Mouse (Mus musculus) T-helper 2 cell (primary cell): ENCODE measurements around the gene Hcfc1.

ENCODE experiments used
- in situ Hi-C: fragments of 300-600 bp; cut with MboI, MseI; formaldehyde crosslinking; loops from one replicate; pipeline ENCODE4 v1.15.1; 2025; ENCODE audit warnings: high pct_unique_total_duplicates

Hcfc1 gene

GRCm38 (mm10) chrX:73942294-73942693 lies 23.9 kb downstream of the Hcfc1 start:
- in situ Hi-C loops: no loop called here

DNA sequence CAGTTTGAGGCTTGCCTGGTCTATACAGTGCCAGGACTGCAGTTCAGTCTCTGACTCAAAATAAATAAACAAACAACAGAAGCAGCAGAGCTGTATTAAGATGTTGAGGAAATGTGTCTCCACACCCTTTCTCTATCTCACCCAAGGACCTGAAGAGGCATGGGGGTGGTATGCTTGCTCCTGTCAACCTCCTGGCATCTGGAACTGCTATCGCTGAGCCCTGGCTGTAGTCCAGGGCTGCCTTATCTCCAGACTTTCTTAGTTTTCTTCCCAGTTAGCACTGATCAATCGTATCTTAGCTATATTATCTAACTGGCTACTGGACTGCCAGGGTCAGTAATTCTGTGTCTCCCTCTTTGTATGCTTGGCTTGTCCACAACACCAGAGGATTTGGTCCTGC lies 24.3 kb downstream of the Hcfc1 start:
- in situ Hi-C loops: no loop called here

DNA sequence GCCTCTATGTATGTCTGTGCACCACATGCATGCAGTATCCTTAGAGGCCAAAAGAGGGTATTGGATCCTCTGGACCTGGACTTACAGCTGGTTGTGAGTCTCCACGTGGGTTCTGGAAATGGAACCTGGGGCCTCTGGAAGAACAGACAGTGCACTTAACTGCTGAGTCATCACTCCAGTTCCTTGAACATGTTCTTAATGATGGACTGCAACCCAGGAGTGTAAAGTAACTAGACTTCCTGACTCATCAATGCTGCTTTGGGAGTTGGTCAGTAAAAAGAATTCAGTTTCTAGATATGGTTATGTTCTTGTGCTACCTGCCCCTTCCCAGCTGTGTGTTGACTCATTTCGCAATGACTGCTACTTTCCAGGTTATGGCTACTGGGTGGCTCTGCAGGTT lies 34.3 kb downstream of the Hcfc1 start:
- in situ Hi-C loops: no loop called here

DNA sequence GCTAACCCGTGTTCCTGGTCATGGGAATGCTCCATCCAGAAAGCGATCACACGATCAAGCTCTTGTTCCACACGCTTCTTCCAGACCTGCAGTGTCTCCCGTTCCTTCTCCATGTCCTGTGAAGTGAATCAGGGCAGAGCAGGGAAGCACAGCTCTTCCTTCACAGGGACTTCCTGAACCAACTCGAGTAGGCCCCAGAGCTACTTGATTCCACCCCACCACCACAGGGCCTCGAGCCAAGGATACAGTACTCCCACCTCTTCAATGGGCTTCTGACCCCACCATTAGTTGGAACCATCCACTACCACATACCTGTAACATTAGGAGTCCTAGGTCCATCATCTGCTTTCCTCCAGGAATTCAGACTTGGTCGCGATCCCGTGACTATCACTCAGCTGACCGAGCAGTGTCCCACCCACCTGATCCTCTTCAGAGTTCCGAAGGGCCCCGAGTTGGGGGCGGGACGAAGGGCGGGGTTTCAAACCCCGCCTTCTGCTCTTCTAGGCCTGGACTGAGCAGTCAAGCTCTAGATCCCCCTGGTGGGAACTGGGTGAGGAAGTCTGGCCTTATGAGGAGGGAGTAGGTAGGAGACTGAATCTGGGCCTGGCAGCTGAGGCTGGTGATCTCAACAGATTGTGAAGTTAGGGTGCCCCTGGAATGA lies 35.6 kb downstream of the Hcfc1 start, which contains the start of gene Renbp:
Gene Renbp, minus strand, starts transcription at position 449 of the 661 bp plus-strand sequence.
- in situ Hi-C loops: no loop called here

DNA sequence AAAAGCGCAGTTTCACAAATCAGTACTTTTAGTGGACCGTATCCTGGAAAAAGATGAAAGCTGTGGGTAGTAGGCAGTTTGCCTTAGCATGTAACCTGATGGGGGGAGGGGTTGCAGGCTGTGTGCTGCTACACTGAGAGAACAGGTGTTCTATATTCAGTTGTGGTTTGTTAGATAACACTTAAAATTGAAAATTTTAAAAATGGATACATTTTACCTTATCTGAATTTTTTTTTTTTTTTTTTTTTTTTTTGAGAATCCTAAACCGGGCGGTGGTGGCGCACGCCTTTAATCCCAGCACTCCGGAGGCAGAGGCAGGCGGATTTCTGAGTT lies 43.6 kb downstream of the Hcfc1 start:
- in situ Hi-C loops: no loop called here

DNA sequence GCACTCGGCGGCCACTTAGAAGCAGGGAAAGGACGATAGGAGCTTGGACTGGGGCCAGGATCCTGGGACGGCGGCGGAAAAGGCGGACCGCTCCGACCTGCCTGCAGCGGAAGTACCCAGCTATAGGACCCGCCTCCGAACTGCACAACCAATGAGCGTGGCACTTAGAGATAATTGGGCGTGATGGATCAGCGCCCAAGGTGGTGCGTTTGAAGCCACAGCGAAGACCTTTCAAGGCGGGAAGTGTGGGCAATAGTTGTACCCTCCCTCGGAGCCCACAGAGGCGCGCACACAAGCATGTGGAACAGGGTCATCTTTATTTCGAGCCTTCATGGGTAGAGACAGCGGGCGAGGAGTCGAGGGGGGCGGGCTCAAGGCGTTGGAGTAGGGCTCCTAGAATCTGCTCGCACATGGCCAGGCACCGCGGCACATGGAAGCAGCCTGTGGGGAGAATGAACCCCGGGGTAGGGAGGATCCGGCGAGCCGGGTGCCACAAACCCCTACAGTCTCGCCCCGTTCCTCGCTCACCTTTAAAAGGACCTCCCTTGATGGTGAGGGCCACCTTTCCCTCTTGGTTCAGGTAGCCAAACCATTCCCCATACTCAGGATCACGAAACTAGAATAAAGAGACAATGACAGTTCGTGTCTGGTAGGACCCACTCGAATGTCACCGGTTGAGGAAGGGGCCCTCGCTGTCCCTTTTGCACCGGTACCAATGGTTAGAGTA lies 44.2 kb downstream of the Hcfc1 start, which contains the start of the genes Arhgap4 and Naa10:
Gene Arhgap4, minus strand, starts transcription at position 48 of the 727 bp plus-strand sequence.
Gene Naa10, minus strand, starts transcription at position 122 of the 727 bp plus-strand sequence.
- in situ Hi-C loops: no loop called here

GRCm38 (mm10) chrX:73921285-73921822 lies 44.8 kb downstream of the Hcfc1 start:
- in situ Hi-C loops: no loop called here

- in situ Hi-C loops: no loop called here
These were observed 47.5 kb downstream of the Hcfc1 start for GRCm38 (mm10) chrX:73918631-73919030.

DNA sequence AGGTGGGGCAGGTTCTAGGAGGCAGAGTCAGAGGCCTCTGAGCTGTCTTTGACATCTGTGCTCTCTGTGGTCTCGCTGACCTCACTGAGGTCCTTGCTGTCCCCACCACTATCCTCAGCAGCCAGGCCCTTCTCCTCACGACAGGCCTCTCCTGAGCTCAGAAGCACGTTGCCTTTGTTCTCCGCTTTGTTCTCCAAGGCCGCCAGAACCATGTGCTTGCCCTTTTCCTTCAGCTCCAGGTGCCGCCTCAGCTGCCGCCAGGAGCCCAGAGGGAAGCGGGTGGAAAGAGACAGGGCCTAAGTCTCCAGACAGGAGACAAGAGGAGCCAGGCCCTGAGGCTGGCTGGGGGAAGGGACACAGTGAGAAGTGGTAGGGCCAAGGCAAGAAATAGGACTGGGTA lies 49.2 kb downstream of the Hcfc1 start:
- in situ Hi-C loops: no loop called here

DNA sequence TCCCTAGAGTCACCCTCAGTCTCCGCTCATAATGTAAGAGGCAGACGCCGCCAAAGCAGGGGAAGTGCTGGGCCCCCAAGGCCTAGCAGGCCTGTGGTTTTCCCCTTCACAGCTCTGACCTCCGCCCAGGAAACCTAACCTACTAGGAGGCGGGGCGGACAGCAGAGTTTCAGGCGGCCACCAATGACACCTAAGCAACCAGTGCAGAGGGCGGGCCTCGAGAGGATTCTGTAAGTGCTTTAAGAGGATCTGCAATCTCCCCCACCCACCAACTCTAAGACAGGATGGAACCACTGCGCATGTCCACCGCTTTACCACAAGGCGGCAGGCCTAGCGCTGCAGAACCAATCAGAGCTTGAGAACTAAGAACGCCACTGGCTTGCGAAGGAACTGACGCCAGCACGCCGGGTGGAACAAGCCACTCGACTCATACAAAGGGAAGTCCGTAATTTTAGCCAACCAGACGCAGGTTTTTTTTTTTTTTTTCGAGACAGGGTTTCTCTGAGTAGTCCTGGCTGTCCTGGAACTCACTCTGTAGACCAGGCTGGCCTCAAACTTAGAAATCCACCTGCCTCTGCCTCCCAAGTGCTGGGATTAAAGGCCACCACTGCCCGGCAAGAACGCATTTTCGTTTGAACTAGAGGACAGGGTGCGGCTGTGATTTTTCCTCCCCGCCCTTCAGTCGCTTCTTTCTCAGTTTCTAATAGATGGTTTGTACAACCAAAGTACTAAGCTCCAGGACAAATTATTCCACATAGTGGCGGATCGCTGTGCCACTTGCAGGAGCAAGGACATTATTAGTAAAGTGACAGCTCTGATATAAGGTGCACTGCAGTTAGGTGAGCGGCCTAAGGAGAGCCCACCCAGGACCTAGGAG lies 51.1 kb downstream of the Hcfc1 start:
- in situ Hi-C loops: no loop called here

DNA sequence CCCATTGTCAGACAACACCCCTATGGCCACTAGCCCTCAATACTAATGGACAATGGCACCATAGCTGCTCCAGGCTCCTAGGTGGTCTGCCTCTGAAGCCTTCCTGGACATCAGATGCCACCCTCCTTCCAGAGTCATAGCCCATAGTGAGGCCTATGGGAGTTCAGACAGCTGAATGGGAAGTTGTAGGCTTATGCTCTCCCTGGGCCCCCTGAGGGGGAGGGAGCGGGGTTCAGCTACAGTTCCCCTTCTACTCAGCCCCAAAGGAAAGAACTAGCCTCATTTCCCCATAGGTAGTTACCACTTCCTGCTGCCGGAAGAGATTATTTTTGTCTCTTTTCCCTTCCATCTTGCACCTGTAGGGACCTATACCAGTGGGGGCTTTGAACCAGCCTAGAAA lies 54.6 kb downstream of the Hcfc1 start:
- in situ Hi-C loops: no loop called here

GRCm38 (mm10) chrX:73911156-73911555 lies 55.0 kb downstream of the Hcfc1 start:
- in situ Hi-C loops: no loop called here

- in situ Hi-C loops: no loop called here
These were observed 55.7 kb downstream of the Hcfc1 start for GRCm38 (mm10) chrX:73910451-73910850.

DNA sequence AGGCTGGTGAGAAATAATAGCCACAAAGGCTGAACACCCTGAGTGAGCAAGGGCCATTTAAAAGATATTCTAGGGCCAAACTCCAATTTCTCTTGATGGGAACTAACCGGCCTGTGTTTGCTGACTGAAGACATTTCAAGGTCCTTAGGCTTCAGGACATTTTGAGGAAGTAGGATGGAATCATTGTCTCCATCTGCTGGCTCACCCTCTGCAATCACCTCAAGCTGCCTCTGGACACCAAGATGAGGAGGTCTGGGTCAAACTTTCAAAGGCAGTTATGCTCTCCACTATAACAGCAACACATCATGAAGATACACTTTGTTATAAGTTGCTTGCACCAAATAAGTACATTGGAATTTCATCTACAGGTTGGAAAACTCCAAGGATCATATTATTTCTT lies 56.1 kb downstream of the Hcfc1 start:
- in situ Hi-C loops: no loop called here

- in situ Hi-C loops: no loop called here
These were observed 68.2 kb downstream of the Hcfc1 start for GRCm38 (mm10) chrX:73897959-73898358.

DNA sequence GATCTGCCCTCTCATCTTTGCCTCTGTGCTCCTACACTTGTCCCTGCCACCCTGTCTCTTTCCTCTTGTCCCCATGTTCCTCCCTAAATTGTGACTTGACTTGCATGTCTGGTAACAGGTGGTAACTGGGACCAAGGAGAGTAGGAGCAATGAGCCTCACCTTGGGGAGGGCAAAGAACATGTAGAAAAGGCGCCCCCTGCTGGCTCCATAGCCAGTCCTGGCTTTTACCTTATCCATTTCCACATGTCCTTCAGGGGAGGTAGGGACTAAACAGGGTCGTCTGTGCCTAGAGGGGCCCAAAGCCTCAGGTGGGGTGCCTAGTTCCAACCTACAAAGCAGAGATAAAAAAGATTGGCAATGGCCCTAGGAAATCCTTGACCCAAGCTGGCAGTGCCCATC lies 70.4 kb downstream of the Hcfc1 start, which contains the start of gene L1cam:
Gene L1cam, minus strand, starts transcription at position 387 of the 400 bp plus-strand sequence.
- in situ Hi-C loops: no loop called here

GRCm38 (mm10) chrX:73892833-73893232 lies 73.3 kb downstream of the Hcfc1 start:
- in situ Hi-C loops: no loop called here
